Mouse (Mus musculus) left cerebral cortex, adult 9 months (tissue): ENCODE measurements around the gene Tlr9.

ENCODE experiments used
- DNase-seq, 2 experiments: peaks; one replicate each; pipeline ENCODE4 v3.0.0; 2022; ENCODE audit warnings: low spot score in 2 of 2

The Tlr9 gene

DNA sequence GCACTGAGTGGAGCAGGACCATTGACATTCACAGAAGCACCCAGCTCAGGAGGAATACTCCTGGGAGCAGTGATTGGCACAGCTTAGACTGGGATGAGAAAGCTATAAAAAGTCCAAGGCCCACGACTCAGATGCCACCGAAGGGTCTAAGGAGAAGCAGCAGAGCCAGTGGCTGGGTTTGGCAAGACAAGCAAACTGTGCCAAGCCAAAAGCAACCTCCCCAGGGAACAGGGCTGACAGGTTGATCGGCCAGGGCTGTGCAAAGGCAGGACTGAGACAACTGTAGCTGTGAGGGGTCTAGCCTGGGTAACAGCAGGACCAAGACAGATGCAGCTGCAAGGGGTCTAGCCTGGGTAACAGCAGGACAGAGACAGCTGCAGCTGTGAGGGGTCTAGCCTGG, 10.6 kb downstream of the Tlr9 start:
- DNase-seq, result no peak

DNA sequence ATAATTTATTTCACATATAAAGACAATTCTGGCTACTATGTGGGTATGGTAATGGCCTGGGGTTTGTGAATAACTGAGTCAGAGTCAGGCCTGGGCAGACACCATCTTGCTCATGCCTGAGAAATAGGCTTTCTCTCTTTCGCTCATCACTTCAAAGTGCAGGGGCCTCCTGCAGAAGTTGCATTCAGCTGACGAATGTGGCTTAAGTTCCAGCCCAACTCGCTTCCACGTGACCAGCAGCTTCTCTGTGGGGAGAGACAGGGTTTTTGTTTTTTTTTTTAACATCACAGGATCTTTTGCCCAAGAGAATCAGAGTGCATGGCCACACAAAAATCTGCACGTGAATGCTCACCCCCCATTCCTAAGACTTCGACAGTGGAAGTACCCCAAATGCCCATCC, 11.6 kb downstream of the Tlr9 start:
- DNase-seq, result no peak

DNA sequence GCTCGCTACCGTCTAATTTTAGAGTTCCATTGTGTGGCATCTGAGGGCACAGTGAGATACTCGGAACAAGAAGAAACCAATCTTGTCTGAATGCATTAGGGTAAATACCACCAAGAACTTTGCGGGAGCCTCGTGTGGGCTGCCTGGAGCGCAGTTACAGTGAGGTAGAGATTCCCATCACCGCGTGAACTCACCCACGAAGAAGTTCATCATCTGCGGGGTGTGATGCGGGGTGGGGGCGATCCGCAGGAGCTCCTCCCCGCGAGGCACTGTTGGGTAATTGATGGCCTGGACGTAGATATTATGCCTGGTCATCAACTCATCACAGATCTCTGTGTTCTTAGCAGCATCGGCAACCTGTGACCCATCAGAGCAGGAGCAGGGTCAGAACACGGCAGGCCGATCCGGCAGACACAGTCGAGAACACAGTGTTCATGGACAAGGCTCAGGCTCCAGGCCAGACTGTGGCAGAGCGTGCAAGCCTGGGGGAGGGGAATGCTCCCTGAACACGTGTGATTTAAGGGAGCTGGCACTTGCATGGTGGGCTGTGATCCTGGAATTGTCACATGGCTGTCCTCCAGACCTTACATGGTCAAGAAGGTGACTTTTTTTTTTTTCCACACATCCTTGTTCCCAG, 12.9 kb downstream of the Tlr9 start:
- no peak for DNase-seq

DNA sequence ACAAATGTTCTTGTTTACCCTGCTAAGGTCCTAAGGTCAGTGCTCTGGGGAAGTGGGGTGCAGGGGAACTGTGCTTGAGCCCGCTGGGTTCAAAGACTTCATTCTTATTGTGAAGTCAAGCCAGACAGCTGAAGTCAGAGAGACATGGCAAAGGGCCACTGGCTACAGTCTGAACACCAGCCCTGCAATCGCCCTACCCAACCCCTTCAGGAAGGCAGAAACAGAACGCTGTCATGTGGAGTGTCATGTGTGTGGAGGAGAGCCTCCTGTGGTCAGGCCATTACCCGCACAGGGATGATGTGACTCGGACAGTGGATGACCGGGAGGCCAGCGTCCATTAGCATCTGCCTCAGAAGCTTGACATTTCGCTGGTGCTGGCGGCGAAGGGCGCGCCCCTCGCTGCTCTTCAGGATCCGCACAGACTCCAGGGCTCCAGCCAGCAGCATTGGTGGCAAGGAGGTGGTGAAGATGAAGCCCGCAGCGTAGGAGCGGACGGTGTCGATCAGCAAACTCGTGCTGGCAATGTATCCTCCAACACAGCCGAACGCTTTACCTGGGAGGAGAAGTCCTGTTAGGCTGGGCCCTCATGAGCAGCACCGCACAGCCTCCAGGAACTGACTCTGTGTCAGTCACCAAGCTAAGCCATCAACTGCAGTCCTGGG, 13.9 kb downstream of the Tlr9 start:
- DNase-seq, result no peak

DNA sequence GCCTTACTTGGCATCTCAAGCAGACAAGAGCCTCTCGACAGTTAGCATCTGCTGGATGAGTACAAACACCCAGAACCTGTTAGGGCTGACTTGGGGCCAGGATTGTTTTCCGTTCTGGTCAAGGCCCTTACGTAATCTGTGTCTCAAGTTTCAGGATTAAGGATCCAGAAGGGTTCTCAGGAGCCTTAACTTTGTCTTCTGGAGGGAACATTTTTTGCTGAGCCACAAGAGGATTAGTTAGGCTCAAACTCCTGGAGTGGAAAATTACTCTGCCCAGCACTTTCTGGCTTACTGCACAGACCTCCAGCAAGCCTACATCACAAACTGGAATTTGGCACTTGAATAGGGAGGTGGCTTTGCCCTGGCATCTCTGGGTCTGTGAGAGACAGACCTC, 14.4 kb downstream of the Tlr9 start:
- no peak for DNase-seq

DNA sequence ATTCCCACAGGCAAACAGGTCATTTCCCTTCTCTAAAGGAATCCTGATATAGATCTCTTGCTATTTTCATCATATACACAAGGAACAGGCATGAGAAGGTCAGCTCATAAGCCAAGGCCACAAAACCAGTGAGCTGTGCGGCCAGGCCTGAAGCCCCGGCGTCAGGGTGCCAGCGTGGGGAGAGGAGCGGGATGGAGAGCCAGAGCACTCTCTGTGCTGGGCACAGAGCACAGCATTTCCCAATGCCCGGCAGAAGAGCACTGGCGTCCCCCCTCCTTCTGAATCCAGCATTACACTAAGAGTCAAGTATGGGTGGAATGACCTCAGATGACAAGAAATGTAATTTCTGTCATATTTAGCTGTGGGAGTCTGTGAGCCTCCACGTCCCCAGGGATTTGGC, 15.0 kb downstream of the Tlr9 start:
- DNase-seq, result no peak

DNA sequence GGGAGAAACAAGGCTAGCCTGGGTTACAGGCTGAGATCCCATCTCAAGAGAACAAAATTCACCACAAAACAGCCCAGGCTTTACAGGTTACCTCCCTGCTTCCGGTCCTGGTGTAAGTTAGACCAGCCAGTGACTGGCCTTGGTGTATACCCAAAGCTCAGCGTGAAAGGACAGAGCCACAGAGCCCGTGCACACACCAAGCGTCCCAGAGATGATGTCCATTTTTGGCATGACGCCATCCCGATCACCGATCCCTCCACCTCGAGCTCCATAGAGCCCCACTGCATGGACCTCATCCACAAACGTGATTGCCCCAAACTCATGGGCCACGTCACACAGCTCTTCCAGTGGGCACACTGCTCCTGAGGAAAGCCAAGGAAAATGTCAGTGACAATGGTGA, 15.5 kb downstream of the Tlr9 start:
- DNase-seq, result no peak

DNA sequence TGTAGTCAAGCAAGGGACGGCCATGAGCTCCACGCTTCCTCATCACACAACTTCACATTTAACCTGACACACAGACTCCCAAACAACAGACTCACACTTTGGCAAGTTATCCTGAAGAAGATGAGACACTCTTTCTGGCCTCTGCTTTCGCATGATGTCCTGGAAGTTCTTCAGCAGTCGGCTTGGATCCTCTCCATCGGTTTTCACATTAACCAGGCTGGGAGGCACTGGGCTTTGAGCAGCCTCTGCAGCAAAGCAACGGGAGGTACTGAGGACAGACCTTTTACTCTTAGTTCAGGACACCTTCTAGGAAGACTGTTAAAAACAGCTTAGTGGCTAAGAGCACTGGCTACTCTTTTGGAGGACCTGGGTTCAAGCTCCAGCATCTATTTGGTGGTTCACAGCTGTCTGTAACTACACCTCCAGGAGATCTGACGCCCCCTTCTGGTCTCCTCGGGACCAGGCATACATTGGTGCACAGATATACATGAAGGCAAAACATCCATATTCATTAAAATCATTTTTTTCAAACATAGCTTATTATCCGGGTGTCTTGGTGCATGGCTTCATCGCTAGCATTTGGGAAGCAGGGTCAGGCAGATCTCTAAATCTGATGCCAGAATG, 19.3 kb downstream of the Tlr9 start:
- DNase-seq, result no peak

DNA sequence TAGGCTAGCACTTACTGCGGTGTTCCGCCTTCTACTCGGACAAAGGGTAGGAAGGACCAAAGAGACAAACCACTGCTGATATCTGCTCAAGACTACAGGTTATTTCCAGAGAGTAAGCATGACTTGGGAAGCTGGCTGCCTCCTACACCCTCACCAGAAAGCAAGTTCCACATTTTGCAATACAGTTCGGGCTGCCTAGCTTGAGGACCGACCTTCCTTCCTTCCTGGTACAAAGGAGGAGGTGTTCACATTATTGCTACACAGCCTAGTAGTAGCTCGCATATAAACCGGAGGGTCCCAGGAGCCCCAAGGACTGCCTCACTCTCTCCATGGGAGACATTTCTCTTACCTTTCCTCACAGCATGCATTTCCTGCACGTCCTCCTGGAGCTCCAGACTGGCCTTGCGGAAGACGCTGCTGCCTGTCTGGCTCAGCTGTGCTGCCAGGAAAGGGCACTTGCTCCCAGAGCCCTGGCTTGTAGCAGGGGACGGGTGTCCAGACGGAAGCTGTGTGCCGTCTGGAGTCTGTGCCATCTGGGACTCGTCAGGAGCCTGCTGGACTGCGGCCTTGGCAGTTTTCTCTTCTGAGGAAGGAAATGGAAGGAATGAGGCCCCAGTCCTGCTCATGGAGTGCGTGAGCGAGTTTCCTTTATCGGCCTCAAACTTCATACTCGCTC, 20.6 kb downstream of the Tlr9 start:
- no peak for DNase-seq

DNA sequence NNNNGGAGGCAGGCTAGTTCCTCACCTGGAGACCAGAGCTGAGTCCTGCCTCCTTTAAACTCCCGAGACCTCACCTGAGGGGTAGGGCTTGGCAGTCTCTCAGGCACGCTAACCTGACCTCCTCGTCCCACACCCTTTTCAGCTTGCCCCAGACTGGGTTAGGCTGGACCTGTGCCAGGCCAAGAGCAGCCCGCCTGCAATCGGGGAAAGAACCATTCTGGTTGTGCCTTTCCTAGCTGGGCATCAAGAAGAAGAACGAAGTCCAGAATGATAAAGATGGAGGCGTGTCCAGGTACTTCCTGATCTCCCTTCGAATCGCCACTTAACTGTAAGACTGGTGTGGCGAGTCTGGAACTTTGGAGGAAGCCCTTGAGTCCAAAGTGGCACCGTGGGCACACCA, 27.2 kb downstream of the Tlr9 start:
- no peak for DNase-seq

DNA sequence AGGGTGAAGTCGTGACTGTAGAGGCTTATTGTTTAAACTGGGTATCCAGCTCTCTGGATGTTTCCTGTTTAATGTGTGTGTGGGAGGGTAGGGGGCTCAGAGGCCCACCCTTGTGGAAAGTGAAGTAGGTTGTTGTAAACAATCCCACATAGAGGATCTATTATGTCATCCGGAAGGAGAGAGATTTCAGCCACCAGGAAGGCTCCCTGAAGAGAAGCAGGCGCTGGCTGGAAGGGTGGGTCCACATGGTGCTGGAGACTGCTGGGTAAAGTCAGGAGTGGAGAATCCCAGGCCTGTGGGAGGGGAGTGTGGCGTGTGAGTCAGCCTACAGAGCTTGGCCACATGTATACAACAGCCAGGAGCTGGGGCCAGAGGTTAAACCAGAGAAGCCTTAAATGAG, 27.8 kb downstream of the Tlr9 start:
- DNase-seq, result no peak

DNA sequence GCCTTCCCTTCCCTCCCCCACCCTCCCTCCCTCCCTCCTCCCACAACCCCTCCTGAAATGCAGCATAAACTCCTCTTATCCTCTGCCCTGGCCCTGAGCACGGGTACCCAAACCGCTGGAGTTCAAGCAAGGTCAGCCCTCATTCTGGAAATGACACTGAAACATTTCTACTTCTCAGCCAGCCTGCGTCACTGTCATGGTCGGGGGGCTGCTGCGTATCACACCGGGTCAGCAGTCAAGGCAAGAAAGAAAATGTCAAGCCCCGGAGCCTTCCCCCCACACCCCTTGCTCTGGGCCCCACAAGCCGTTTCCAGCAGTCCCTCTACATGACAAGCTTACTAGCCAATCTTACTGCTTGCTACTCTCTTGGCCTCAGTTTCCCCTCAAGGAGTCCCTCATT, 28.7 kb downstream of the Tlr9 start:
- no peak for DNase-seq

DNA sequence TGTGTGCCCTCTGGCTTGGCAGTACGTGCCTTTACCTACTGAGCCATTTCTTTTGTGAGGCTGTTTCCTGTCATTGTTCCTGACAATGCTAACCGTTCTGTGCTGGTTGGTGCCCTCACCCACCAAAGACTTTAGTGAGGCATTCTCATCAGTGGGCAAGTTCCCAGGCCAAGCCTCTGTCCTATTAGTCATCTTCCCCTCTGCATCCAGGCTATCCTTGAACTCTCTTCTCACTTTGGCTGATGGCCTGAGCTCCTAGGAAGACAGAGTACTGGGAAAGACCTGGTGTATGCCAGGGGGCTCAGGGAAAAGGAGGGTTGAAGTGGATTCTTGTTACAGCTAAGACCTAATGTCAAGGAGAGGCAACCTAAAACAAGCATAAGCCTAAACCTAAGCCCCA, 31.6 kb downstream of the Tlr9 start:
- no peak for DNase-seq

DNA sequence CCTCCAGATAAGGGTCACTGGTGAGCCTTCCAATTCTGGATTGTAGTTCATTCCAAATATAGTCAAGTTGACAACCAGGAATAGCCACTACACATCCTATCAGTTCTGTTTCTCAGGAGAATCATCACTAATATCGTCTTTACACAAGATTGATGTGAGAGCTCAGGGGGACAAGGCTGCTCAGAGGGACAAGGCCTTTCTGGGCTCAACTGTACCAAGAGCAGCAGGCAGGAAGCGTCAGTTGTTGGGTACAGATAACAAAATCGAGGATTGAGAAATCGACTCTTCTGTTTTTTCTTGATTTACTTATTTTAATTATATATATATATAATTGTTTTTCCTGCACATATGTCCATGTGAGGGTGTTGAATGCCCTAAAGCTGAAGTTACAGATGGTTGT, 36.0 kb downstream of the Tlr9 start:
- no peak for DNase-seq

DNA sequence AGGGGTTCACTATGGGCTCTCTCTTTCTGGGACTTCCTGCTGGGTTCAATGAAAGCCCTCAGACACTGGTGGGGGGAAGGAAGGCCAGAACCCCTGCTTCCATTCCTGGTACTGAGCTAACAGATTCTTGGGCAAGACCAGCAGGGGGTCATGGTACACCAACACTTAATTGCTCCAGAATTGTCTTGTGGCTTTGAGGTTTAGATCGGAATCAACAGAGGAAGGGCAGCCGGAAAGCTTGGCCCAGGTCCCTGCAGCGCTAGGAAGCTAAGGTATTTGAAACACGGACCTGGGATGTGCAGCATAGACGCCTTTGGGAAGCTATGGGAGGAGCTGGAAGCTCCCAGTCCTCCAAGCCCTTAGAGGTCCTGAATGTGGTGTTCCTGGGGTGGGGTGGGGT, 36.6 kb downstream of the Tlr9 start:
- DNase-seq, result no peak

DNA sequence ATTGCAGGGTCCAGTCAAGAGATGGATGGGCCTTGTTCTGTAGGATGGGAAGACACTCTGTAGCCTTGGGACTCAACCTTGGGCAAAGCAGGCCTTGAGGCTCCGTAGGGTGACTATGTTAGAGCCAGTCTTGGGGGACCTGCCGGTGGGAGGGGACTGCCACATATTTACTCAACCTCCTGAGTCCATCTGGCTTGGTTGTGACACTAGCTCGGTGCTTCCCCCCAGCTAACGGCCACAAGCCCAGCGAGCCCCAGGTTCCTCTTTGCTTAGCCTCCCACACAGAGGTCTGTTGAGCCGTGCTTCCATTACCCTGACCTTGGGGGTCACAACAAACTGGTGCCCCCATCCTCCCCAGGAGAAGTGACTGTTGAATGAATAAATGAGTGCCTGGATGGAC, 38.7 kb downstream of the Tlr9 start:
- no peak for DNase-seq

DNA sequence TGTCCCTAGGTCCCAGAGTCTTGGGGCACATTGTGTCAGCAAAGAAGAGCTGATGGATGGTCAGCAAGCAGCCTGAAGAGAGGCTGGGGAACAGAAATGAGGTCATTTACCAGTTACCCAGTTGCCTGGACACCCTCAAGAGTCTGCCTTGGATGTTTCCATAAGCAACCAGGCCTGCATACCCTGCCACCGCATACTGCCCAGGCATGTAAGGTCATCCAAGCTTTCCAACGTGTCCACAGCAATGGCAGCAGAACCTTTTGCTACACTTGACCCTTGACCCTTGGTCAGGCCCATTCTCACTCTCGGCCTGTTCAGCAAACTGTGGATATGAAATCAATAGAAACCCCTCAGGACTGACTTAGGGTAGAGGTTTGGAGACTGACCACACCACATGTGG, 39.1 kb downstream of the Tlr9 start:
- DNase-seq, result no peak

DNA sequence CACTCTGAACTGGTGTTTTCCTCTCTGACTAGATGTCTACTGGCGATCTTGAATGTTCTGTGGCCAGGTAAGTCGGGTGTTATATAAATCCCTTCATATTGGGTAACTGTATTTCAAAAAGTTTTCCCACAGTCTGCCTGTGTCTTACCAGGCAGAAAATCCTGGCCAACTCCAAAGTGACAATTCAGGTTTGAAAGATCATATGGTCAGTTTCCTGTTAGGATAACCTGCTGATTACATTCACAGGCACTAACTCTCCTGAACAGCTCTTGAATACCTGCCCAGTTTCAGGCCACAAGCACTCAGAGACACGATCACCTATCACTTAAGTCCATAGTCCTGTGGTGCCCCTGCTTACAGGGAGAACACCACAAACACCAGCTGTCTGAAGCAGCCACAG, 39.7 kb downstream of the Tlr9 start:
- no peak for DNase-seq

DNA sequence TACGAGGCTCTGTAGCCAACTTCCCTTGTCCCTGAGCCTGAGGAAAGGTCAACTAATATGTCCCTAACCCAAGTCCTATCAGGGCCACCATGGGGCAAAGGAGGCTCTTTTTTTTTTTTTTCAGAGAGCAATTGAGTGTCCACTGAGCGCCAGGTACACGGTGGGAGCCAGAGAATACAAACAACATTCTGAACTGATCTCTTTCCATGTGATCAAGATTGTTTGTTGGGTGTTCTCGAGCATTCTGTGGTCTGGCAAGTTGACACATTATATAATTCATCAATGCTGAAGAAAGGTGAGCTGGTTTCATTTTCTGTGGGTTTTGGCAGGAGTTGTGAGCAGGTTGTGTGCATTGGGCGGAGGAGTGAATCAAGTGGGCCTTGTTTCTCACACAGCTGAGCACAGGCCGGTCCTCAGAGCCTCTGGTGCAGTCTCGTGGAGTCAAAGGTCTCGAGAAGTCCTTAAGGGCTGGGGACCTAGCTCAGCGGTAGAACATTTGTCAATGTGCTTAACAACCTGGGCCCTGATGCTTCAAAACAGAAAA, 41.1 kb downstream of the Tlr9 start:
- no peak for DNase-seq

DNA sequence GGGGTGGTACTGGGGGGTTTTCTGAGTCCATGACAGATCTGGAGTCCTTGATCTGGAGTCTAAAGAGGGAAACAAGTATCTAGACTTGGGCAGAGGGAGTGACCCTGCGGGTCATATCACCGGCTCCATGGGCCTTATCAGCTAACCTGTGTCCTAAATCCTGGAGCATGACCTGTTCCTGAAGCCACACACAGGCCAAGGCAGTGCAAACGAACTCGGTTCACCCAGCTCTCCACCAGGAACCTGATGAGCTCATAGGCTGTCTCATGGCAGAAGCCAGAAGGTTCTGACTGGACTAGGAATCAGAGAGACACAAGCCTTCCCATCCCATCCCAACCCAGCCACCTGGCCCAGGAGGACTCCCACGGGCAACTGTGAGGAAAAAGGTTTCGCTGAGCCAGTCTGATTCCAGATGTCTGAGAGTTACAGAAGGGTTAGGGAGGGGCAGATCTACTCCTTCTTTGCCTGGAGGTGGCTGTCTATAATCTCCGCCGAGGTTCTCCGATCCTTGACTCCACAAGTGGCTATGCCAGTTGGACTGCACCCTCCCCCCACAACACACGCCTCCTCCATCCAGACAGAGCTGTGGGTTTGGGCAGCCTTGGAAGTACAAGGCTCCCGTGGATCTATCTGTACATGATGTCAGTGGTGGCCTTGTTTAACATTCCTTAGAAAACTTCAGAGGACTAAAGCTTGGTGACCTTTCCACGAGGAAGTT, 43.1 kb downstream of the Tlr9 start:
- no peak for DNase-seq

DNA sequence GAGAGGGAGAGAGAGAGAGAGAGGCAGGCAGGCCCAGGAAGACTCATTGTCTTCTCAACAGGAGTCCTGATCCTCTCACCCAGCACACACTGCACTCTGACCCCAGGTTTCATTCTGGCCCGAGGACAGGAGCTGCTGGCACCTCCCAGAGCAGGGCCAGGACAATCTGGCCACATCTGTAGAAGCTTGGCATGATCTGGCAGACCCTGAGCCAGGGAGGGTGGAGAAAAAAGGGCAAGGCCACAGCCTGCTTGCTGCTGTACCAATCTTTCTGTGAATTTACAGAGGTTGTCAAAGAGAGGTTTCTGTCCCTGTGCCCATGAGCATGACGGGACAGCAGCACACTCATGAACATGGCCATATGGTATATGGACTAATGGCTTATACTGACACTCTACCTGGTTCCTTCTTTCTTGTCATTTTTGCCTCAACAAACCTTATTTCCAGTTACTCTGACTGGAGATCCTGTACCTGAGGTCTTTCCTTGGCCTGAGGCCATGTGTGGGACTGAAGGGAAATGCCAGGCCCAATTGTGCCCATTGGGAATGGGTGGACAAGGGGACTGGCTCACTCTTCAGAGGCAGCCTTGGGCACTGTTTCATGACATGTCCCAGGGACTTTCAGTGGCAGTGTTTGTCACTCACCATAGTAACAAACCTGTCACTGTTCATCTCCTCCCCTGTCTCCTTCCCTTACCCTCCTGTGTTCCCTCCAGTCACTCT, 44.7 kb downstream of the Tlr9 start:
- no peak for DNase-seq
